Mouse (Mus musculus) embryonic facial prominence, embryonic 11.5 days (tissue): Measurements from ENCODE around the gene Blcap. TPM values are rescaled to one million over a fixed set of nuclear protein-coding genes. Genes with fewer than 3 reads are reported as not detected.

Experiments
- ATAC-seq: fragments of 200-750 bp; cut with Nextera tagmentation; replicated peaks from 2 replicates; pipeline ENCODE4 v1.8.0; 2017; ENCODE audit warnings: low read depth; ENCODE audit not compliant: insufficient number of reproducible peaks, low FRiP score, low TSS enrichment
- DNase-seq: peaks from one replicate; pipeline ENCODE4 v3.0.0-alpha.2; 2015; ENCODE audit warnings: low spot score
- H3K27ac ChIP-seq: fragments of 300-500 bp; sonication (generic); replicated peaks from 2 replicates; pipeline ENCODE4 v1.5.1; 2014; ENCODE audit warnings: mild to moderate bottlenecking, low read depth, low read length, control low read depth
- H3K27me3 ChIP-seq: fragments of 300-500 bp; sonication (generic); 2 replicates; pipeline ENCODE4 v1.6.1; 2014; ENCODE audit warnings: mild to moderate bottlenecking, low read length, moderate library complexity, mixed read lengths; ENCODE audit not compliant: control insufficient read depth, insufficient read depth
- H3K36me3 ChIP-seq: fragments of 300-500 bp; sonication (generic); replicated peaks from 2 replicates; pipeline ENCODE4 v1.6.1; 2014; ENCODE audit warnings: low read depth, mild to moderate bottlenecking, low read length, moderate library complexity, mixed read lengths; ENCODE audit not compliant: control insufficient read depth, insufficient read depth
- H3K4me1 ChIP-seq: fragments of 300-500 bp; sonication (generic); 2 replicates; pipeline ENCODE4 v1.6.1; 2014; ENCODE audit warnings: low read length, mixed read lengths; ENCODE audit not compliant: control insufficient read depth, insufficient read depth
- H3K4me2 ChIP-seq: fragments of 300-500 bp; sonication (generic); 2 replicates; pipeline ENCODE4 v1.6.1; 2014; ENCODE audit warnings: low read depth, mild to moderate bottlenecking, control low read depth, low read length, moderate library complexity
- H3K4me3 ChIP-seq: fragments of 300-500 bp; sonication (generic); 2 replicates; pipeline ENCODE4 v1.5.1; 2014; ENCODE audit warnings: low read depth, low read length, control low read depth
- H3K9ac ChIP-seq: fragments of 300-500 bp; sonication (generic); replicated peaks from 2 replicates; pipeline ENCODE4 v1.6.1; 2014; ENCODE audit warnings: mild to moderate bottlenecking, control low read depth, low read length
- H3K9me3 ChIP-seq: fragments of 300-500 bp; sonication (generic); replicated peaks from 2 replicates; pipeline ENCODE4 v1.6.1; 2016; ENCODE audit warnings: mild to moderate bottlenecking, low read length, inconsistent platforms, mixed read lengths; ENCODE audit not compliant: control insufficient read depth
- WGBS: fragments of 180-500 bp; shearing (Covaris S2); extraction: QIAGEN DNeasy Blood & Tissue Kit; methylation state at CpG from one replicate; pipeline ENCODE4 v1.1.7; 2014; 5-methylcytosine and 5-hydroxymethylcytosine counted together
- microRNA-seq: library from miRNA; unstranded; fragments of <30 nt; microRNA quantifications from one replicate; pipeline ENCODE4, GENCODE M21; 2016; ENCODE audit warnings: borderline number of aligned reads
- polyA plus RNA-seq: library from polyadenylated mRNA; unstranded; fragments of >200 nt; fragmentation: Nextera tagmentation; extraction: Ambion mirVana; gene quantifications from 2 replicates; pipeline ENCODE4 v1.2.1, GENCODE M21; 2014

The Blcap gene
- polyA plus RNA-seq, 1 experiment from 2014 or later: 90.2 TPM

- peaks cover 19% of the 10 kb centered on the region for H3K4me1 ChIP-seq
- H3K9ac ChIP-seq: no peak overlapping the region
- no peaks in the 10 kb centered on the region for H3K27me3 ChIP-seq
- no peak overlapping the region for H3K4me2 ChIP-seq
- no peaks in the 10 kb centered on the region for H3K9me3 ChIP-seq
- no peak overlapping the region for H3K4me3 ChIP-seq
- peak overlapping the region; percentile 85; the same call in 1 of the 2 replicates for H3K27ac ChIP-seq
- WGBS: 85% methylated on average over 9 of the region's 9 CpGs
- no peak for ATAC-seq
- H3K36me3 ChIP-seq: no peaks in the 10 kb centered on the region
- DNase-seq: no peak
Measured at GRCm38 (mm10) chr2:157512859-157513258, 58.2 kb downstream of the Blcap start.

GRCm38 (mm10) chr2:157510031-157510430 is 61.0 kb downstream of the Blcap start:
- no peaks in the 10 kb centered on the region for H3K36me3 ChIP-seq
- no peak for ATAC-seq
- H3K27ac ChIP-seq: no peak overlapping the region
- H3K9me3 ChIP-seq: no peaks in the 10 kb centered on the region
- peaks cover 17% of the 10 kb centered on the region for H3K4me1 ChIP-seq
- 79% methylated on average over 4 of the region's 4 CpGs for WGBS
- no peak for DNase-seq
- H3K4me3 ChIP-seq: no peak overlapping the region
- H3K27me3 ChIP-seq: no peaks in the 10 kb centered on the region
- H3K4me2 ChIP-seq: no peak overlapping the region
- no peak overlapping the region for H3K9ac ChIP-seq

GRCm38 (mm10) chr2:157509182-157509581 is 61.9 kb downstream of the Blcap start:
- Histone ChIP-seq H3K36me3 (no peaks in the 10 kb centered on the region), H3K4me1 (peaks cover 12% of the 10 kb centered on the region), H3K27ac (no peak overlapping the region), H3K9me3 (no peaks in the 10 kb centered on the region), H3K4me3 (no peak overlapping the region), H3K9ac (no peak overlapping the region), H3K4me2 (no peak overlapping the region), H3K27me3 (no peaks in the 10 kb centered on the region)
- ATAC-seq (no peak), DNase-seq (no peak)
- 74% methylated on average over 5 of the region's 5 CpGs for WGBS

- Histone ChIP-seq H3K4me3 (no peak overlapping the region), H3K36me3 (no peaks in the 10 kb centered on the region), H3K27ac (peak overlapping the region; percentile 47), H3K27me3 (no peaks in the 10 kb centered on the region), H3K9me3 (no peaks in the 10 kb centered on the region), H3K4me1 (peaks cover 4% of the 10 kb centered on the region; the same call in 1 of the 2 replicates), H3K9ac (no peak overlapping the region), H3K4me2 (no peak overlapping the region)
- DNase-seq (no peak), ATAC-seq (no peak)
- 41% methylated on average over 14 of the region's 14 CpGs for WGBS
Measured at GRCm38 (mm10) chr2:157506779-157507178, 64.3 kb downstream of the Blcap start.

Small RNAs within 50 kb of the gene (microRNA-seq; reads per million reads assigned to microRNA genes)
- gene Gm23134: 21.6 reads per million, percentile 22 among the genes with 10 or more reads in this experiment

Other genes starting within 250 kb of the Blcap start
- 2.2 and 2.6 TPM in 2 replicates for gene Ghrh, start 223.8 kb downstream of the Blcap start, polyA plus RNA-seq
- 33.4 and 38.5 TPM in 2 replicates for gene Manbal, start 203.7 kb downstream of the Blcap start, polyA plus RNA-seq
- 13.9 and 16.4 TPM in 2 replicates for gene Src, start 152.8 kb downstream of the Blcap start, polyA plus RNA-seq
- 1,482 and 1,542 TPM in 2 replicates for gene Nnat, start 11.2 kb downstream of the Blcap start, polyA plus RNA-seq
- 94.9 and 97.1 TPM in 2 replicates for gene Ctnnbl1, start 166.1 kb upstream of the Blcap start, polyA plus RNA-seq